Mouse (Mus musculus) small intestine, adult 2 months (tissue): Measurements from ENCODE around the gene Srgap2.

ENCODE experiments used
- CTCF ChIP-seq: fragments of 200-500 bp; IDR thresholded peaks from 2 replicates; pipeline ENCODE4 v1.5.1; 2012; ENCODE audit warnings: low read depth, mild to moderate bottlenecking, control low read depth, inconsistent platforms, low read length, moderate library complexity, mixed read lengths; ENCODE audit not compliant: insufficient replicate concordance, insufficient read length; ENCODE audit errors: extremely low read depth
- POLR2A ChIP-seq: fragments of 200-500 bp; IDR thresholded peaks from 2 replicates; pipeline ENCODE4 v1.6.1; 2012; ENCODE audit warnings: low read depth, mild to moderate bottlenecking, control low read depth, inconsistent platforms, low read length, moderate library complexity

DNA sequence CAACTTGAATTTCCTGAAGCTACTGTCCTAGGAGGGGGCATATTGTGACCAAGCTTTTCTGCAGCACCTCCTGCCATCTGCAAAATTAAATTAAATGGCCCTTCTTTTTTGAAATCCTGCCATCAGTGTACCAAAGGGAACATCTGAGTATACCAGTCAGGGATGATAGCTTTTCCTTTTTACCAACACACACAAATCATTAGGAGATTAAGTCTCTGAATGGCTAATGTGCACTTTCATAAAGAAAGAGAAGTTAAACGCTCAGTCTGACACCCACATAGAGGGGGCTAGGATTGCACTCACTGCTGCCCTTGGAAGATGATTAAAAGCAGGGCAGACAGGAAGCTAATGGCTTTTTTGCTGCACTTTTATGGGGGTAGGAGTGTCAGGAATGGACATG lies 73.8 kb downstream of the Srgap2 start:
- TF ChIP-seq CTCF (no peak), POLR2A (no peak)
